Mouse (Mus musculus): ENCODE results near the gene Fat3.

- no peak for TF ChIP-seq CTCF (IDR thresholded peaks at IDR 0.05; ENCODE audit: borderline replicate concordance, extremely low read depth, insufficient read depth, insufficient read length)
- no peak for TF ChIP-seq POLR2A (IDR thresholded peaks at IDR 0.05; ENCODE audit: borderline replicate concordance, extremely low read depth, insufficient read depth, insufficient read length, poor library complexity, severe bottlenecking)
Observed at GRCm38 (mm10) chr9:16389141-16389540, 111.9 kb downstream of the Fat3 start.

Data from brain, embryonic 14.5 days (tissue).